Mouse (Mus musculus) embryonic facial prominence, embryonic 11.5 days (tissue): ENCODE measurements around the gene Rtn3. TPM values are rescaled to one million over a fixed set of nuclear protein-coding genes. Genes with fewer than 3 reads are reported as not detected.
A peak's percentile ranks its signal among the peaks of the same experiment; 100 is the strongest.
"Not testable (repeated sequence)": the region's sequence is repeated elsewhere in the genome, so short reads cannot be mapped to it uniquely, and the experiment has no call there.

Experiments
- ATAC-seq: fragments of 200-750 bp; cut with Nextera tagmentation; replicated peaks from 2 replicates; pipeline ENCODE4 v1.8.0; 2017; ENCODE audit warnings: low read depth; ENCODE audit not compliant: insufficient number of reproducible peaks, low FRiP score, low TSS enrichment
- DNase-seq: peaks from one replicate; pipeline ENCODE4 v3.0.0-alpha.2; 2015; ENCODE audit warnings: low spot score
- H3K27ac ChIP-seq: fragments of 300-500 bp; sonication (generic); replicated peaks from 2 replicates; pipeline ENCODE4 v1.5.1; 2014; ENCODE audit warnings: mild to moderate bottlenecking, low read depth, low read length, control low read depth
- H3K27me3 ChIP-seq: fragments of 300-500 bp; sonication (generic); 2 replicates; pipeline ENCODE4 v1.6.1; 2014; ENCODE audit warnings: mild to moderate bottlenecking, low read length, moderate library complexity, mixed read lengths; ENCODE audit not compliant: control insufficient read depth, insufficient read depth
- H3K36me3 ChIP-seq: fragments of 300-500 bp; sonication (generic); replicated peaks from 2 replicates; pipeline ENCODE4 v1.6.1; 2014; ENCODE audit warnings: low read depth, mild to moderate bottlenecking, low read length, moderate library complexity, mixed read lengths; ENCODE audit not compliant: control insufficient read depth, insufficient read depth
- H3K4me1 ChIP-seq: fragments of 300-500 bp; sonication (generic); 2 replicates; pipeline ENCODE4 v1.6.1; 2014; ENCODE audit warnings: low read length, mixed read lengths; ENCODE audit not compliant: control insufficient read depth, insufficient read depth
- H3K4me2 ChIP-seq: fragments of 300-500 bp; sonication (generic); 2 replicates; pipeline ENCODE4 v1.6.1; 2014; ENCODE audit warnings: low read depth, mild to moderate bottlenecking, control low read depth, low read length, moderate library complexity
- H3K4me3 ChIP-seq: fragments of 300-500 bp; sonication (generic); 2 replicates; pipeline ENCODE4 v1.5.1; 2014; ENCODE audit warnings: low read depth, low read length, control low read depth
- H3K9ac ChIP-seq: fragments of 300-500 bp; sonication (generic); replicated peaks from 2 replicates; pipeline ENCODE4 v1.6.1; 2014; ENCODE audit warnings: mild to moderate bottlenecking, control low read depth, low read length
- H3K9me3 ChIP-seq: fragments of 300-500 bp; sonication (generic); replicated peaks from 2 replicates; pipeline ENCODE4 v1.6.1; 2016; ENCODE audit warnings: mild to moderate bottlenecking, low read length, inconsistent platforms, mixed read lengths; ENCODE audit not compliant: control insufficient read depth
- WGBS: fragments of 180-500 bp; shearing (Covaris S2); extraction: QIAGEN DNeasy Blood & Tissue Kit; methylation state at CpG from one replicate; pipeline ENCODE4 v1.1.7; 2014; 5-methylcytosine and 5-hydroxymethylcytosine counted together
- polyA plus RNA-seq: library from polyadenylated mRNA; unstranded; fragments of >200 nt; fragmentation: Nextera tagmentation; extraction: Ambion mirVana; gene quantifications from 2 replicates; pipeline ENCODE4 v1.2.1, GENCODE M21; 2014

The Rtn3 gene
- polyA plus RNA-seq, 1 experiment from 2014 or later: 156 TPM

- ATAC-seq (no peak), DNase-seq (peak; percentile 14)
- Histone ChIP-seq H3K4me2 (no peak overlapping the region), H3K27me3 (no peaks in the 10 kb centered on the region), H3K9me3 (no peaks in the 10 kb centered on the region), H3K4me3 (no peak overlapping the region), H3K27ac (no peak overlapping the region), H3K4me1 (no peaks in the 10 kb centered on the region), H3K9ac (no peak overlapping the region), H3K36me3 (no peaks in the 10 kb centered on the region)
- WGBS: 60% methylated on average over 11 of the region's 11 CpGs
These were observed 82.4 kb downstream of the Rtn3 start for GRCm38 (mm10) chr19:7400635-7401034.

DNA sequence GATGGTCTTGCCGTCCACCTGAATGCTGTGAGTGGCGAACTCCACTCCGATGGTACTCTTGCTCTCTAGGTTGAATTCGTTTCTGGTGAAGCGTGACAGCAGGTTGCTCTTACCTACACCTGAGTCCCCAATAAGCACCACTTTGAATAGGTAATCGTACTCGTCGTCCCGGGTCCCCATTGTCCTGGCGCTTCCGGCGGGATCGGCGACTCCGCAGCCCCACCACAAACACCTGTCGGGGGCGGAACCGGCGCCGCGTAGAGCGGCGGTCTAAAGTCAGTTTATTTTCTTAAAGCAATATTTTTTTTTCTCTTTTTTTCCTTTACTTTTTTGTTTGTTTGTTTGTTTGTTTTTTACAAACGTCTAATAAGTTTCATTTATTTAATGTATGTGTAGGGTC lies 84.2 kb downstream of the Rtn3 start:
- not testable (repeated sequence) for DNase-seq, H3K4me3 ChIP-seq, H3K4me1 ChIP-seq, H3K27me3 ChIP-seq, H3K27ac ChIP-seq, H3K4me2 ChIP-seq, H3K36me3 ChIP-seq, H3K9ac ChIP-seq, ATAC-seq, H3K9me3 ChIP-seq
- WGBS: 34% methylated on average over 24 of the region's 24 CpGs

DNA sequence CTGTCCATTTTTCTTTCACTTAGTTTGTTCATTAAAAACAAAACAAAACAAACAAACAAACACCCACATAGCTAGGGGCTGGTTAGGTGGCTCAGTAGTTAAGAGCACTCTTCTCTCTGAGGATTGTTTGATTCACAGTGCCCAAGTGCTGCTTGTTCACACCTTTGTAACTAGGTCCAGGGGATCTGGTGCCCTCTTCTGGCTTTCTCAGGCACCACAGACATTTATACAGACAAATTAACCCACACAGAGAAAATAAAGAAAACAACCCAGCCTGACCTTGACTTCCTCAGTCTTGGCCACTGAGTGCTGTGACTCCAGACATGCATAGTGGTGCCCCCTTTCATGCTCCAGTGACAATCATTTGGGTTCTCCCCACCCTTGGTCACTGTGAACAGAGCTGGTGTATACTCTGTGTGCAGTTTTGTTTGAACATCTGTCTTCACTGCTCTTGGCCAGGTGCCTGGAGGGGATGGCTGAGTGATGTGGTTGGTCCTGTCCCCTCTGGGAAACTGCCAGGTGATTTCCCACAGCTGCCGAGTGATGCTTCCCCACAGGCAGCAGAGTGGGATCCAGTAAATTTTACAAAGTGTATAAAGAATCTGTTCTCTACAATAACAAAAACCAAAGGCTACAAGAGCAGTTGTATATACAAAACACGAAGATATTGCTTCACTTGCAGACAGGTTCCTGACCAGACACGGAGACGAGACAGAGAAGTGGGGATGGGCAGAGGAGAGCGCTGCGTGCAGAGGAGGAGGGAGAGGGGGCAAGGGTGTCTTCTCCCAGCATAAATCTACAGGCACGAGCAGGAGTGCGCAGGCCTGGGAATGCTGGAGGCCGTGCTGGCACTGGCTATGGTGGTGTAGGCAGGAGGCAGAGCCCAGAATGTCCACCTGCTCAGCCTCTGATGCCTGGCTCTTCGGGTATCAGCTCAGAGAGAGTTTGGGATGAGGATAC lies 85.9 kb downstream of the Rtn3 start:
- H3K36me3 ChIP-seq, H3K27ac ChIP-seq, H3K9ac ChIP-seq, ATAC-seq, H3K27me3 ChIP-seq, H3K9me3 ChIP-seq, H3K4me3 ChIP-seq, DNase-seq, H3K4me1 ChIP-seq, H3K4me2 ChIP-seq: not testable (repeated sequence)
- 79% methylated on average over 9 of the region's 10 CpGs for WGBS

GRCm38 (mm10) chr19:7388488-7388887 lies 94.6 kb downstream of the Rtn3 start:
- no peak for DNase-seq
- no peaks in the 10 kb centered on the region for H3K9me3 ChIP-seq
- H3K36me3 ChIP-seq: no peaks in the 10 kb centered on the region
- H3K4me3 ChIP-seq: no peak overlapping the region
- no peak overlapping the region for H3K9ac ChIP-seq
- no peak for ATAC-seq
- no peak overlapping the region for H3K27ac ChIP-seq
- no peak overlapping the region for H3K4me2 ChIP-seq
- H3K27me3 ChIP-seq: no peaks in the 10 kb centered on the region
- no peaks in the 10 kb centered on the region for H3K4me1 ChIP-seq
- WGBS: 79% methylated on average over 6 of the region's 6 CpGs

DNA sequence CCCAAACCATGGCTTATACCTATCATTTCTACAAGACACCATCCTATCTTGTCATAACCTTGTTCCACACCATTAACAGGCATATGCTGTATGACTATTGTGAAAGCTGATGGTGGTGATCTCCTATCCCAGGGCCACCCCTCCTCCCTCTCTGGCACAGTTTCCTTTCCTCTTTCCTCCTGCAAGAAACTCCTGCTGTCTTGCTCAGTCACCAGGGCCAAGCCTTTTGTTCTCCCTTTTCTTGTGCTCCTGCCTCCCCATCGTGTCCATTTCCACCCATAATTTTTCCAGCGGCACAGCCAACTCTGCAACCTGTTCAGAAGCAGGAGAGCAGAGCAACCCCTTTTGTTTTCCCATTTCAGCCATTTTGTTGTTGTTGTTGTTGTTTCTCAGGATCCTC lies 97.0 kb downstream of the Rtn3 start:
- no peaks in the 10 kb centered on the region for H3K36me3 ChIP-seq
- no peak overlapping the region for H3K4me3 ChIP-seq
- 65% methylated on average over 2 of the region's 2 CpGs for WGBS
- DNase-seq (no peak), ATAC-seq (no peak)
- no peak overlapping the region for H3K4me2 ChIP-seq
- no peaks in the 10 kb centered on the region for H3K4me1 ChIP-seq
- H3K27me3 ChIP-seq: no peaks in the 10 kb centered on the region
- no peak overlapping the region for H3K27ac ChIP-seq
- no peak overlapping the region for H3K9ac ChIP-seq
- no peaks in the 10 kb centered on the region for H3K9me3 ChIP-seq

- DNase-seq: peak; percentile 98
- H3K9me3 ChIP-seq: no peaks in the 10 kb centered on the region
- peak within 1 kb of the TSS; percentile 74 for H3K27ac ChIP-seq
- H3K4me3 ChIP-seq: peak within 1 kb of the TSS; percentile 82
- H3K36me3 ChIP-seq: no peaks in the 10 kb centered on the region
- under 1% methylated on average over 50 of the region's 52 CpGs for WGBS
- H3K27me3 ChIP-seq: no peaks in the 10 kb centered on the region
- peak; percentile 98 for ATAC-seq
- H3K4me1 ChIP-seq: no peaks in the 10 kb centered on the region
- peak within 1 kb of the TSS; percentile 75 for H3K4me2 ChIP-seq
- H3K9ac ChIP-seq: peak within 1 kb of the TSS; percentile 94
These were observed 99.9 kb downstream of the Rtn3 start, which contains the start of gene Spindoc for GRCm38 (mm10) chr19:7382903-7383865. Spindoc (minus strand) TSS chr19:7382994.

DNA sequence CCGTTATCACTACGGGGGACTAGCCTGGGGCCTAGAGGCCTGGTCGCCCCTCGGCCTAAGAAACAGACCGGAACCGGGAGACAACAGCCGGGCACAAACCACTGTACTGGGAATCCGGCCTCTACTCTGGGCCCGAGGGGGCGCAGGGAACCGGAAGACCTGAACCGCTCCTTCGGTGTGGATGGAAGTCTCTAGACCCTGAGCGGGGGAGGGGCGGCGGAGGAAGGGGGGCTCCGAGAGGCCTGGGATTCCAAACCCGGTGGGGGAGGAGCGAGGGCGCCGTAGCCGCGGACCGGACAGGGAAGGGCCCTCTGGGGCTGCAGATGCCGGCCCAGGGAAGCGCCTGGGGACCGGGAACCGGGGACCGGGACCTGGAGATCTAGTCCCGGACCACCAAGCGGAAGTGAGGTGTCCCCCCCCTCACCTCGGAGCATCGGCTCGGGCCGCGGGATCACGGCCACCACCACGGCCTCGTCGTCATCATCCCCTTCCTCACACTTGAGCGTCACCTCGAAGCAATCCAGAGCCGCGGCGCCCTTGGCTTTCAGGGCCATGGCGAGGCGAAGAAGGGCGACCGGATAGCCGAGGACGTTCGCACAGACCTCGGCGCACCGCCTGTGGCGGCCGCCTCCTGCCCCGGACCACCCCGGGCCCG lies 100.7 kb downstream of the Rtn3 start:
- DNase-seq (peak; percentile 81), ATAC-seq (no peak; the same call in none of the 2 replicates)
- Histone ChIP-seq H3K36me3 (no peaks in the 10 kb centered on the region), H3K9ac (peak overlapping the region; percentile 94), H3K4me1 (no peaks in the 10 kb centered on the region), H3K27me3 (no peaks in the 10 kb centered on the region), H3K9me3 (no peaks in the 10 kb centered on the region), H3K4me2 (peak overlapping the region; percentile 75), H3K27ac (peak overlapping the region; percentile 74), H3K4me3 (peak overlapping the region; percentile 82)
- under 1% methylated on average over 59 of the region's 60 CpGs for WGBS
